Mouse (Mus musculus) ES-Bruce4 (cell line): ENCODE results near the gene Ralb.

Experiments
- CTCF ChIP-seq: IDR thresholded peaks from one replicate; pipeline ENCODE4 v1.8.1; 2011; ENCODE audit warnings: low read depth, low read length
- POLR2A ChIP-seq: IDR thresholded peaks from one replicate; pipeline ENCODE4 v1.8.1; 2011; ENCODE audit warnings: low read length; ENCODE audit not compliant: insufficient read depth

- TF ChIP-seq POLR2A = no peak
- no peak for TF ChIP-seq CTCF
Observed at GRCm38 (mm10) chr1:119490765-119491164, 13.8 kb downstream of the Ralb start.
